Mouse (Mus musculus) olfactory bulb, adult 2 months (tissue): ENCODE data around the gene Retsat.

Source experiments
- CTCF ChIP-seq: fragments of 200-500 bp; IDR thresholded peaks from 2 replicates; pipeline ENCODE4 v1.5.1; 2012; ENCODE audit warnings: low read depth, mild to moderate bottlenecking, low read length, moderate library complexity; ENCODE audit not compliant: insufficient read depth
- POLR2A ChIP-seq: fragments of 200-500 bp; IDR thresholded peaks from 2 replicates; pipeline ENCODE4 v1.6.1; 2012; ENCODE audit warnings: mild to moderate bottlenecking, low read depth, low read length, moderate library complexity; ENCODE audit not compliant: insufficient read depth

GRCm38 (mm10) chr6:72647383-72647820 is 49.1 kb downstream of the Retsat start:
- TF ChIP-seq POLR2A = no peak
- TF ChIP-seq CTCF = no peak
